Mouse (Mus musculus): Measurements from ENCODE around the gene Aox3. TPM values are rescaled to one million over a fixed set of nuclear protein-coding genes. Genes with fewer than 3 reads are reported as not detected.

The Aox3 gene
- total RNA-seq, 2 experiments from 2014 or later = 2.0 to 2.3 TPM

DNA sequence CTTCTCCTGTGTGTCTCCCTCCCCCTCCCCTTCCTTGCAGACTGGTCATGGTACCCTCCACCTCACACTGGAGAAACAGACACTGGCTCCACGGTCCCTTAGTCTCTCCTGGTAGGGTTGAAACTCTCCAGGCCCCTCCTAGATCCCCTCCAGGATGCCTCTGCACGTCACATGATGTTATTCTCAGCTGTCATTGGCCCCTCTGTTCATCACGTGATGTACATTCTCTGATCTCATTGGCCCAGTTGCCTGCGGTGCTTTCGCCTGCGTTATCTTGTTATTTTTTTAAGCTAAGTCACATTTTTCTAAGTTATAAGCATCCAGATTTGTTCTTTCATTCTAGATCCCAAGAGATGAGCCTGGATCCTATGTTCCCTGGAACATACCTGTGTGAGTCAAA, 7.2 kb upstream of the Aox3 start:
- DNase-seq (ENCODE audit: low spot score in 2 of 2) = no peak

DNA sequence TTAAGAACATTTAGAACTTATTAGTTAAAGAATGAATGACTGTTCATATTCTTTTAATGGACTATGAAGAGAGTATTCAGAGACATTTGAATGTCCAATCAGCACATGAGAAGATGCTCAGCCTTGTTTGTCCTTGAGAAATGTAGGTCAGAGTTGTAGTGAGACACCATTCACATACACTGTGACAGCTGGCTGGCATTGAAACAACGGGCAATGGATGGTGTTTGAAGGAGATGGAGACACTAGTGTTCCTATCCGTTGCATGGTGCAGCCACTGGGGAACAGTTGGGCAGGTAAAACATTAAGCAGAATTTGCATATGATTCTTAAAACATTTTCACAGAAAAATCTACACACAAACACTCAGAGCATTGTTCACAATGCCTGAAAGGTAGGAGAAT, 5.9 kb upstream of the Aox3 start:
- no peak for DNase-seq (ENCODE audit: low spot score in 2 of 2)

DNA sequence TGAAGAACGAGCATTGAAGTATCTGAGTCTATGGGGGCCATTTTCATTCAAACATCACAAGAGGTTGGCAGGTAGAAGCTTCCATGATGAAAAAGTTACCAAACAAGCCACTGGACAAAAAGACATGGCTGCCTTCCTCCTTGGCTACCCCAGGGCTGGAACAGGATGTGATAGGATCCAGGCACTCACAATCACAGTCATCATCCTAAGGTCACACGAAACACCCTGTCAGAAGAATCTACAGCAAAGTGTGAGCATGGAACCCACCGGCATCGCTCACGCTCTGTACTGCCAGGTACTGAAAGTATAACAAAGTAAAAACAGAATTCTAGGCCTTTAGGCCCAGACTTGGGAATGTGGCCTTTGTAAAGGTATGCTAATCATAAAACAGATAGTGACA, 2.7 kb upstream of the Aox3 start:
- DNase-seq (ENCODE audit: low spot score in 2 of 2) = no peak

DNA sequence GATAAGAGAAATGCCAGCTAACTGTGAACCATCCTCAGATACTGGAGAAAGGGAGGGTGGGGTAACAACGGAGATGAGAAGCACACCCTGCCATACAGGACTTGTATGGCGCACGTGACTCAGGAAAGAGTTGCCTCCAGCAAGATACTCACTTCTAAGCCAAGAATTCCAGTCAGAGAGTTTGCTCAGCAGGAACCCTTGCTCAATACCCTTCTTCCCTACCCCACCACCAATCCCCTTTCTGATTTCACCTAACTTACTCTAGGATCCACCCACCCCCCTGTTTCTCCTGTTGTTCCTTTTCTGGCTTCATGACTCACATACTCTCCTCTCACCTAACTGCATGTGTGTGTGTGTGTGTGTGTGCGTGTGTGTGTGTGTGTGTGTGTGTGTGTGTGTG, 1.6 kb upstream of the Aox3 start:
- no peak for DNase-seq (ENCODE audit: low spot score in 2 of 2)

DNA sequence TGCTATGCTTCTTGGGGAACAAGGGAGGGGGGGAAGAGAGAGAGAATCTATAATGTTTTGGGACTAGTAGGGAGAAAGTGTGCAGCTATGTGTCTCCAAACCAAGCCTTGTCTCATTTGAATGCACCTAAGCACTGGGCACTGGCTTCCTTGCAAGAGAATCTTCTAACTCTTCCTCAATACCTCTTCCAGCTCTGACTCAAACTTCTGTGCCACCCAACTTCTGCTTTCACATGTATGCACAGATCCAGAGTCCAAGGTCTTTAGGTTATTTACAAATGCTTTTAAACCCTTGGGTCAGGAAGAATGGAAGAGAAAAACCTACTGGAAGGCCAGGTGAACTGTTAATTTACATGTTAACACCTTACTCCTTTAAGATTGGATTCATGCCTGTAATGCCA, 511 bp downstream of the Aox3 start:
- DNase-seq (ENCODE audit: low spot score in 2 of 2) = no peak

DNA sequence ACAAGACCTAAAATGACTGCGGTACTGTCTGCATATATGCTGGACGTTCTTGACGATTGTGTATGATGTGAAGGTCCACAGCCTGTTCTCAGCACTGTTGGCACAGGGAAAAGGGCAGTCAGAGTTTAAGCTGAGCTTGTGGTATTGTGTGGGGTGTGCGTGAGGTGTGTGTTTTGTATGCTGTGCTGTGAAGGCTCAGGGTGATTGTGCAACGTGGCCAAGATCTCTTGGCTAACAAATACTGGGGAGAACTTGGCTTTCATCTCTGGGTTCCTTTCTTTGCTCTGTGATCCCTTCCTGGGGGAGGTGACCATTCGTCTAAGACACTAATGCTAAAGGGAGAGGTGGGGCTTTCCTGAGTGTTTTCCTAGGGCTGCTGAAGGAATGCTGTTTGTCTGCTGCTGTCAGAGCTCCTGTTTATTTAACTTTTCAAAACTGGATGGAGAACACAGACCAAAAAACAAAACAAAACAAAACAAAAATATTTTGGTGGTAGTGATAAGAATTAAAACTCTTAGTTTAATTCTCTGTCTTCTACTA, 1.2 kb downstream of the Aox3 start:
- DNase-seq (ENCODE audit: low spot score in 2 of 2) = no peak

DNA sequence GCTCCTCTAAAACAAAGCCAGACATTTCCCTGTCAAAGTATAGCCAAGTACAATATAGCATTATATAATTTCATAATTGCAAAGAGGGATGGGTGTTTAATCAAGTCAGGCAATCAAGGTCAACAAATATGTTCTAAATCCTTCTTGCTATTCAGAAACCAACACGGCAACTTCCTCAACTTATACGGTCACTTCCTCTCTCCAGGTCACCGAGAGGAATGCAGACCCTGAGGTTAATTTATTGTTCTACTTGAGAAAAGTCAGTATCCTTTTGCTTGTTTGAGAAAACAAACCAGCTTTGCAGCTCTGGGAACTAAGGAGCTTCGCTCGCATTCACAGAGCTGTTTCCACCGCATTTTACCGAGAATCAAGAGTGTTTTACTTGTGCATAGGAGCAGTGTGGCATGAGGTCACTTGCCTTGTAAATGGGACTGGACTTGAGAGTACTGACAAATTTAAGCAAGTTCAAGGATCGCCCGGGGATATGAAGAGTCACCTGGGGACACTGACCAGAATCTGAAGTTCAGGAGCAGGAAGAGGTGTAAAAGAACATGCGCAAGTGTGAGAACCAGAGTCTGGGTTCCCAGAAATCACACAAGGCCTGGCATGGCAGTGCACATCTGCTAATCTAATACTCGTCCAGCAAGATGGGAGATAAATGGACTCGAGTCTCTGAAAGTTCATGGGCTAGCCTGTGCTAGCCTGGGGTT, 1.9 kb downstream of the Aox3 start:
- DNase-seq (ENCODE audit: low spot score in 2 of 2) = no peak

DNA sequence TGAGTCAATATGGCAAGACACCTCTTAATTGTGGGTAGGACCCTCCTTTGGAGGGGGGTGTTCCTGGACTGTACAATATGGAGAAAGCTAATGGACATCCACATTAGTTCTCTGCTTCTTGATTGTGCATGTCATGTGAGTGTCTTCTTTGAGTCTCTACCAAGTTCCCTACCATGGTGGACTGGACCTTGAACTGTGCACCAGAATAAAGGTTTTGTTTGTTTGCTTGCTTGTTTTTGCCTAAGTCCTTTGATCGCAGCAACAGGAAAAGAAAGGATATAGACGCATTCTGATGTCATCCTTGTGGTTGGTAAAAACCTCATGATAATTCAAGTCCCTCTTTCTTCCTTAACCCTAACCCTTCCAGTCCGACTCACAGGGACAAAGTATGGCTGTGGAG, 5.3 kb downstream of the Aox3 start:
- no peak for DNase-seq (ENCODE audit: low spot score in 2 of 2)

DNA sequence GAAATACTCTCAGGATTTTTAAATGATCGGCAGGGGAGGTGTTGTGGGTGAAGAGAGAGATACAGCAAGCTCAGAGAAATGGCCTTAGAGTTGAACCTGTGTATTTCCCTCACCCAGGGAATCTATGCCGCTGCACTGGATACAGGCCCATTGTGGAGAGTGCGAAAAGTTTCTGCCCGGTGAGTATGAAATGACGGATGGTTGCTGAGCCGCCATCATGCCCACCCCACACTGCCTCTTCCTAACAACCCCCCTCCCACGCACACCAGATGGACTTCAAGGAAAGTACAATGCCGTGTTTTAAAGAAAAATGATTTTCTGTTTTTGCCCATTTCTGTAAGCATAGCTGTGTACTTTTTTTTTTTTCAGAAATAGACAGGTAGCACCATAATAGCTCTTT, 12.0 kb downstream of the Aox3 start:
- no peak for DNase-seq (ENCODE audit: low spot score in 2 of 2)

DNA sequence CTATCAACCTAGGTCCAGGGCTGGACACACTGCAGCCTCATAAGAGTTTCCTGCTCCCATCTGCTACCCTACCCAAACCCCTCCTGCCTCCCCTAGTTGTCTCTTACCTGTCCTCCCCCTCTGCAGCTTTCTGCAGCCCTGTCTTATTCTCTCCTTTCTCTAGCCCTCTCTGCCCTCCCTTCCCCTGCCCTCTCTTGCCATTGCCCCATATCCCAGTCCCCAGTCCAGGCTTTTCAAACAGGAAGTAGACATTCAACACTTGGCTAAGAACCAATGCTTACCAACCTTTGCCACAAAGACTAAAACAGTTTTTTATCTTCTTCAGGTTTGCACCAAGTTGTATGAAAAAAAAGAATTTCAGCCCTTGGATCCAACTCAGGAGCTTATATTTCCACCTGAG, 25.0 kb downstream of the Aox3 start:
- no peak for DNase-seq (ENCODE audit: low spot score in 2 of 2)

DNA sequence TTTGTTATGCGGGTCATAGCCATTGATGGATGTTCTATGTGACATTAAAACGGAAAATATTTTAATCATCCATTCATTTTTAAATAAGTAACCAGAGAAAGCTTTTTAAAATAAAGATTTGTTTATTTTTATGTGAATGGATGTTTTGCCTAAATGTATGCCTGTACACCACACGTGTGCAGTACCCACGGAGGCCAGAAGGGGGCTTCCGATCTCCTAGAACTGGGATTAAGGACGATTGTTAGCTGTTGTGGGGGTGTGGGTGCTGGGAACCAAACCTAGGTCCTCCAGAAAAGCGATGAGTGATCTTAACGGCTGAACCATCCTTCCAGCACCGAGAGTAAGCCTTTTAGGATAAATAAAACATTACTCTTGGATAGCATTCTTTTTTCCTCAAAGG, 26.1 kb downstream of the Aox3 start:
- DNase-seq (ENCODE audit: low spot score in 2 of 2) = no peak

DNA sequence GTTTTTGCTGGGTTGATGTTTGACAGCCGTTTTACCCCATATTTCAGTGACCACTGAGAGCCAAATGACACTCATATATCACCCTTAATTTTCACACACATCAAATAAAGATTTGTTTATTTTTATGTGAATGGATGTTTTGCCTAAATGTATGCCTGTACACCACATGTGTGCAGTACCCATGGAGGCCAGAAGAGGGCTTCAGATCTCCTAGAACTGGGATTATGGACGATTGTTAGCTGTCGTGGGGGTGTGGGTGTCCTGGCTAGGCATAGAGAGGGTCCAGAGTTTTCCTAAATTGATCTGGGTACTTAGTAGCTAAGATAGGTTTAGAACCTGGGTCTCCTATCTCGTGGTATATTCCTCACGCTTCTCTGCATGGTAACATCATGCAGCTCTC, 27.7 kb downstream of the Aox3 start:
- no peak for DNase-seq (ENCODE audit: low spot score in 2 of 2)

DNA sequence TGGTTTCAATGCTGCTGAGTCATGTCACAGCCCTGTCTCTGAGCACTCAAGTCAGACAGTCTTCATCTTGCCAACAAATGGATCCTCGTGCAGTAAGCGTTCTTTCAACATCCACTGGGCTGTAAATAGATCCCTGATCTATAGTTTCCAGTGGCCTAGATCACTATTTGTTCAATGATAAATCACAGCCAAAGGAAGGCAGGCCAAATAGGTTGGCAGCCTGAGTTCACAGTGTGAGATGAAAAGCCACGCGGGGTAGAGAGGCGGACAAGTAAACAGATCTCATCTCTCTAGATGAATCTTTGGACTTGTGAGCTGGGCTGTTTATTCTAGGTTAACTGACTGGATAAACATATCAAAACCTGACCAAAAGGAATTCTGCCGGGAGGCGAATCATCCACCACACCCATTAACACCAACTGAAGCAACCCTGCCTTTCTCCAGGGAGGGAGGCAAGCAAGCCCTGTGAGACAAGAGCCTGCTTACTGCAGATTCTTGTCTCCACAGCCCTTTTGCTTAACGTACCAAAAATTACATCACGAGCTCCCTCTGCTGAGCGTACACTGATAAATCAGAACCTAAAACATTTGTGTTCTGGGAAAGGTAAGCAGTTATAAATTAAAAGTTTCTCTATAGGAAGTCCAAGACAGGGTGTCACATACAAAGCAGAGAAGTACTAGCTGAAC, 31.6 kb downstream of the Aox3 start:
- DNase-seq (ENCODE audit: low spot score in 2 of 2) = peak; percentile 41 to 57

DNA sequence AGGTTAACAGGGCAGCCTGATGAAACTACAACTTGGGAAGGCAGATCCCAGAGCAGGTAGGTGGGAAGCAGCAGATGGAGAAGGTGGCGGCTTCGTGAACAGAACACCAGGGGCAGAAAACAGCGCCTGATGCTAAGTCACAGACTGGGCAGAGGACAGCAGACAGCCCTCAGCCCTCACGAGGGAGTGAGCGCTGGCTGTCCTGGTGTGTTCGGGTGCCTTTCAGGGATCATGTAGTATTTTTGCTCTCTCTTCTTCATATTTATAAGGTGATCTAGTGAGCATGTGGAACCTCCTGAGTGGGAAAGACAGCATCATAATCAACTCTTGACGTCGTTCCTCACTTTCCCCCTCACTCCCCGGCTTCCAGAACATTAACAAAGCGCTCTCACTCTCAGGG, 33.1 kb downstream of the Aox3 start:
- DNase-seq (ENCODE audit: low spot score in 2 of 2) = no peak

DNA sequence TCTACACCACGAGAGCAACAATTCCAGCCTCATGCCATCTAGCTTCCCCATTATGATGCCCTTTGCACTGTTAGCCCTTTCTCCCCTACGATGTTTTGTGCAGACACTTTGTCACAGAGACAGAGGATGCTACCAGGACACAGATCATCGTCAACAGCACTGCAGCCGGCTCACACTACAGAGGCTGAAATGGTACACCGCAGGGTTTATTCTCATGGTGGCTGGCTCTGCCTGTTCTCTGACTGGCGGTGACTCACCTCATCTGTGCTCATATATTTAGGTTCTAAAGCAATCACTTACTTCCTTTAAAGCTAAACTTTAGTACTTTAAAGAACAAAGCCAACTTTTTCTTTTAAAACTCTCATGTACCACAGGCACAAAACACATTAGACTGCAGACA, 34.8 kb downstream of the Aox3 start:
- DNase-seq (ENCODE audit: low spot score in 2 of 2) = no peak

DNA sequence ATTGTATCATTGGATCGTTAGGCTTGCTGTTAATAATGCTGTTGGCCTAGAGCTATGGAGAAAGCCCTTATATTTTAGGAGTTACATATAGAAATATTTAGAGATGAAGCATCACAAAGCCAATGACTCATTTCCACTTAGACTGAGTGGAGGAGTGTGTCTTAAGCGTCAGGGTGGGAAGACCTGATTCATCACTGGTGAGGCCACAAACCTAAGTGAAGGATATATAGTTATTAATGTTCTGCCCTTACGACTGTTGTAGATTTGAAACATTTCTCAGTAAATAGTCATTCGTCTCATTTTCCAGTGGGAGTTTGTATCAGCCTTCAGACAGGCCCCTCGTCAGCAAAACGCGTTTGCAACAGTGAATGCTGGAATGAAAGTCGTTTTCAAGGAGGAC, 39.3 kb downstream of the Aox3 start:
- DNase-seq (ENCODE audit: low spot score in 2 of 2) = no peak

DNA sequence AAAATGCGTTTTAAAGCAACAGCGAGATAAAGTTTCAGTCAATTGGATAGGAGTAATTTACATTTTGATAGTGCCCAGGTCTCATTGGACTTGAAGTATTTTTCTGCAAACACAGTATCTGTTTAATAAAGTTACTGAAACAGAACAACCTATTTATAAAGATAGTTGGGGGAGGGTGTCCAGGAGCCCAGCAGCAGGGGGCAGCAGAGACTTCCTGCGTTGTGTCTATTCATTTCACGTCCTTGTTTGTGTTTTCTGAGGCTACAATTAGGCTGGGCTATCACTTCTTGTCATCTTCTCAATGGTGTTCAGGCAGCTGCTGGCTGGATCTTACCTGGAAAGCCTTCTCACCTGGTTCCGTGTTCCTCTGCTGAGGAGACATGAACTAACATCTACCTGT, 43.8 kb downstream of the Aox3 start:
- peak; percentile 73 to 75 for DNase-seq (ENCODE audit: low spot score in 2 of 2)

DNA sequence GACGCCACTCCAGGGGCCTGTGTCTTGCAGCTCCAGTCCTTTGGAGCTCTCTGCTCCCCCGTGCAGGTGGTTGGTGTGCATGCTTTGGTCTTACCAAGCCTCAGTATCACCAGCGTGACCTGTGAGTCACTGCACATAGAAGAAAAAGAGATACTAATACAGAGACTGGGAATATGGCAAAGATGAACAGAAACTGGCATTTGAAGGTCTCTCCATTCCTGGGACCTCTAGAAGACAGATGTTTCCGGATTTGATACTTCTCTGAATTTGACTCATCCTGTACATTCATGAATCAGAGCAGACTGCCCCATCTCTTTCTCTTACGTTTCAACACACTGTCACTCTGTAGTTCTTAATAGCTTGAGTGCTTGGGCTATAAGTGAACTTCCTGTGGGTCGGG, 57.0 kb downstream of the Aox3 start:
- no peak for DNase-seq (ENCODE audit: low spot score in 2 of 2)

DNA sequence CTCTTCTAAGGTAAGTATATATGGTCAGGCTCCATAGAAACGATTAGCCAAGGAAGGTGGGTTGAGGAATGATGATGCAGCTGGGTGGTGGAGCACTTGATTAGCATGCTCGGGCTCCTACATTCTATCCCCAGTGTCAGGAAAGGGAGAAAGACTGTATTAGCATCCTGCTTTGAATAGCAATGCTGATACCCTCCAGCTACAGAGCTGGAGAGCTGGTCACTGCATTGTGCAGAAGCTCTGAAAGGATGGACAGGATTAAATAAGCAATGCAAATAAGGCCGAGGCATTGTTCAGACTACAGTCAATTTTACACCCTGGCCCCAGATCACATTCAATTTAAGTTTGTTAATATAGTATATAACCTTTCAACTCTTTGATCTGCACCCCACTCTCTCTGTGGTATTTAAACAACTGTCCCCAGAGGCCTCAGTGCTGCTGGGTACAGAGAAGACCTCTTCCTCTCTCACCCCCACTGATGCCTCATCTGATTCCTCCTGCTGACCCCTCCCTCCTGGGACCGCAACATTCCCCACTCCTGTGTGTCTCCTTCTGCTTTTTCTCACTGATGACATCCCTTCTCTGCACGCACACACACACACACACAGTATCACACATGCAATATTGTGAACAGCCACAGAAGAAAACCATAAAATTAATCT, 75.7 kb downstream of the Aox3 start:
- no peak for DNase-seq (ENCODE audit: low spot score in 2 of 2)

DNA sequence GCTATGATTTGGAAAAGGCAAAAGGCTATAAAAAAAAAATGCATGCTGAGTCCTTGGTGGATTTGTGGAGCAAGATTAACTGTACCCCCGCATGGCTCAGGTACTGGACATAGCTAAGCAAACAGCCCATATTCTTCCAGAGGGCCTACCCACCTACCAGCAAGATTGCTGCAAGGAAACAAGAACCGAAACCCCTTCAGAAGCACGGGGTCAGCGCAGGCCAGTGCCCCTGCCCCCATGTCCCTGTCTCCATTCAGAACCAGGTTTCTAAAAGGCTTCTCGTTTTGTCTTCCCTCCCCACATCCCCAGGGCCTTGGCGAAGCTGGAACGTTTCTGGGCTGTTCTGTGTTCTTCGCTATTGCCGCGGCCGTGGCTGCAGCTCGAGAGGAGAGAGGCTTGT, 81.4 kb downstream of the Aox3 start:
- no peak for DNase-seq (ENCODE audit: low spot score in 2 of 2)

DNA sequence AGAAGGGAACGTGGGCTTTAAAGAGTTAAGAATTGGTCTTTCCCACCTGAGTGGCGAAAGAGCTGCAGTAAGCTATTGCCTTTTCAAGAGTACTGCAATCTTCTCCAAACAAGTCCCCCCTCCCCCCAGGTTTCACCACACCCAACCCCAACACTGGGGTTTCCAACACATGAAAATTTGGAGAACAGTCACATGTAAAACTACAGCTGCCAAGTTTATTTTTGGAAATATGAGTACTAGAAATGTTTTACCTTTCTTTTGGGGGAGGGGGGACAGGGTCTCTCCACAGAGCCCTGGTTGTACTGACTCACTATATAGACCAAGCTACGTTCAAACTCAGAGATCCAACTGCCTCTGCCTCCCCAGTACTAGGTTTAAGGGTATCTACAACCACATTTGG, 82.1 kb downstream of the Aox3 start:
- no peak for DNase-seq (ENCODE audit: low spot score in 2 of 2)

DNA sequence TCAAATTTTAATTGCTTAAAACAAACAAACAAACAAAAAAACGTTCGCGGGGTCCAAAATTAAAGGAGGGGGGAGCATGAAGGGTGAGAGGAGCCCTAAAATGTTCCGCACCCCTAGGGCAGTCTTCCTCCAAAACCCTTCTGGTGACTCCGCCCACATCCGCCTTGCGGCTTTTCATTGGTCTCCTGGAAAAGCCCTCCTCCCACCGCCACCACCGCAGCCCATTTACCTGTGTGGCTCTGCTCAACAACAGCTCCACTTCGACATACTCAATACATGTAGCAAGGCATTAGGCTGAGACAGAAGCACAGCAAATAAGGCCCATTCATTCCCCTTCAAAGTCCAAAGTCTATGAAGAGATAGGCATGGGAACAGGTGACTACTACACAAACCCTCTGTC, 82.6 kb downstream of the Aox3 start:
- no peak for DNase-seq (ENCODE audit: low spot score in 2 of 2)

DNA sequence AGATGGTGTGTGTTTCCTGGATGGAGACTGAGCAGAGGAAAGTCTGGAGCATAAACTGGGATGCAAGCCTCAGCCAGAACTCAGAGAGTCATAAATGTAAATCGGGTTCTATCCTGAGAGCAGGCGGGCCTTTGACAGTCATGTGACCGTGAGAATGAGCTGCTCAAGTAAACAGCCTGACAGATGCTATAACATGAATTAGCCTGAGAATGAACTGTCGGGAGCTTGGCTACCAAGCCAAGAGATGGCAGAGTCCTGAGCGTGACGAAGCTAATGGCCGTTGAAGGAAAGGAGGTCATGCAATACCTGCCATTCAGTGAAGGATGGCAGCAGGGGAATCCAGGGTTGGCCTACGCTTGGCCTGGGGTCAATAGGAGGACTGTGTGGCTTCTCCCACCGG, 84.1 kb downstream of the Aox3 start:
- no peak for DNase-seq (ENCODE audit: low spot score in 2 of 2)
